Mouse (Mus musculus) limb, embryonic 14.5 days (tissue): ENCODE measurements around the gene Litaf. TPM values are rescaled to one million over a fixed set of nuclear protein-coding genes. Genes with fewer than 3 reads are reported as not detected.
"Not testable (repeated sequence)": the region's sequence is repeated elsewhere in the genome, so short reads cannot be mapped to it uniquely, and the experiment has no call there.

ENCODE experiments used
- ATAC-seq: fragments of 200-750 bp; cut with Nextera tagmentation; 2 replicates; pipeline ENCODE4 v1.8.0; 2017; ENCODE audit warnings: low read depth, moderate number of reproducible peaks, moderate TSS enrichment; ENCODE audit not compliant: low FRiP score
- DNase-seq: peaks from one replicate; pipeline ENCODE4 v3.0.0-alpha.2; 2015; ENCODE audit warnings: low spot score
- H3K27ac ChIP-seq: fragments of 300-500 bp; sonication (generic); replicated peaks from 2 replicates; pipeline ENCODE4 v1.5.1; 2014; ENCODE audit warnings: low read depth, mild to moderate bottlenecking, low read length, moderate library complexity, mixed read lengths
- H3K27me3 ChIP-seq: fragments of 300-500 bp; sonication (generic); 2 replicates; pipeline ENCODE4 v1.6.1; 2014; ENCODE audit warnings: low read length, mixed read lengths; ENCODE audit not compliant: control insufficient read depth, insufficient read depth
- H3K36me3 ChIP-seq: fragments of 300-500 bp; sonication (generic); 2 replicates; pipeline ENCODE4 v1.6.1; 2014; ENCODE audit warnings: mild to moderate bottlenecking, low read length, moderate library complexity, mixed read lengths; ENCODE audit not compliant: control insufficient read depth, insufficient read depth
- H3K4me1 ChIP-seq: fragments of 300-500 bp; sonication (generic); 2 replicates; pipeline ENCODE4 v1.6.1; 2014; ENCODE audit warnings: antibody characterized with exemption, low read length, mixed read lengths; ENCODE audit not compliant: control insufficient read depth, insufficient read depth
- H3K4me2 ChIP-seq: fragments of 300-500 bp; sonication (generic); replicated peaks from 2 replicates; pipeline ENCODE4 v1.6.1; 2014; ENCODE audit warnings: low read depth, mild to moderate bottlenecking, low read length, moderate library complexity; ENCODE audit not compliant: severe bottlenecking
- H3K4me3 ChIP-seq: fragments of 300-500 bp; sonication (generic); replicated peaks from 2 replicates; pipeline ENCODE4 v1.5.1; 2014; ENCODE audit warnings: low read length
- H3K9ac ChIP-seq: fragments of 300-500 bp; sonication (generic); 2 replicates; pipeline ENCODE4 v1.6.1; 2014; ENCODE audit warnings: mild to moderate bottlenecking, low read depth, low read length, moderate library complexity; ENCODE audit not compliant: severe bottlenecking
- H3K9me3 ChIP-seq: fragments of 300-500 bp; sonication (generic); 2 replicates; pipeline ENCODE4 v1.6.1; 2016; ENCODE audit warnings: low read length; ENCODE audit not compliant: control insufficient read depth
- POLR2A ChIP-seq: fragments of 200-500 bp; IDR thresholded peaks from 2 replicates; pipeline ENCODE4 v1.8.0; 2012; ENCODE audit warnings: inconsistent platforms, mild to moderate bottlenecking, moderate library complexity, borderline replicate concordance; ENCODE audit not compliant: insufficient read depth, insufficient read length; ENCODE audit errors: extremely low read depth
- WGBS: fragments of 180-500 bp; shearing (Covaris S2); extraction: QIAGEN DNeasy Blood & Tissue Kit; methylation state at CpG from one replicate; pipeline ENCODE4 v1.1.7; 2014; 5-methylcytosine and 5-hydroxymethylcytosine counted together
- polyA plus RNA-seq, 2 experiments: library from polyadenylated mRNA; depleted of rRNA in 1 of 2; stranded (reverse) in 1 of 2; unstranded in 1 of 2; fragments of >200 nt; fragmentation: Nextera tagmentation in 1 of 2; extraction: Ambion mirVana in 1 of 2; gene quantifications; 2 replicates each; pipeline versions ENCODE4 v1.2.1 to v1.2.3; 2012 to 2014

Litaf gene
- polyA plus RNA-seq, 2 experiments = 79.8 to 103 TPM

- Histone ChIP-seq H3K4me2 (no peak overlapping the region), H3K27ac (no peak overlapping the region), H3K4me3 (no peak overlapping the region), H3K9ac (no peak overlapping the region), H3K27me3 (no peaks in the 10 kb centered on the region), H3K36me3 (peaks cover 43% of the 10 kb centered on the region), H3K4me1 (peaks cover 6% of the 10 kb centered on the region; the same call in 1 of the 2 replicates), H3K9me3 (no peaks in the 10 kb centered on the region)
- WGBS = 88% methylated on average over 6 of the region's 6 CpGs
- DNase-seq (no peak), ATAC-seq (no peak)
- TF ChIP-seq POLR2A = no peak
Measured at GRCm38 (mm10) chr16:10967013-10967412, 98.9 kb downstream of the Litaf start.

- H3K4me3 ChIP-seq = no peak overlapping the region
- DNase-seq (no peak), ATAC-seq (no peak)
- H3K9ac ChIP-seq = no peak overlapping the region
- peaks cover 58% of the 10 kb centered on the region for H3K36me3 ChIP-seq
- TF ChIP-seq POLR2A = no peak
- no peaks in the 10 kb centered on the region for H3K27me3 ChIP-seq
- 91% methylated on average over 2 of the region's 2 CpGs for WGBS
- no peaks in the 10 kb centered on the region for H3K9me3 ChIP-seq
- H3K4me2 ChIP-seq = no peak overlapping the region
- peaks cover 6% of the 10 kb centered on the region; the same call in 1 of the 2 replicates for H3K4me1 ChIP-seq
- H3K27ac ChIP-seq = no peak overlapping the region
Measured at GRCm38 (mm10) chr16:10965034-10965433, 100.9 kb downstream of the Litaf start.

- TF ChIP-seq POLR2A = no peak
- no peak overlapping the region for H3K9ac ChIP-seq
- peaks cover 5% of the 10 kb centered on the region; the same call in 1 of the 2 replicates for H3K4me1 ChIP-seq
- H3K4me3 ChIP-seq = no peak overlapping the region
- ATAC-seq = no peak
- peaks cover 68% of the 10 kb centered on the region for H3K36me3 ChIP-seq
- no peaks in the 10 kb centered on the region for H3K27me3 ChIP-seq
- H3K4me2 ChIP-seq = no peak overlapping the region
- H3K9me3 ChIP-seq = no peaks in the 10 kb centered on the region
- WGBS = 92% methylated on average over 10 of the region's 10 CpGs
- H3K27ac ChIP-seq = no peak overlapping the region
- no peak for DNase-seq
Measured at GRCm38 (mm10) chr16:10960916-10961315, 105.0 kb downstream of the Litaf start.

- no peaks in the 10 kb centered on the region for H3K9me3 ChIP-seq
- peak overlapping the region; percentile 48; the same call in 1 of the 2 replicates for H3K27ac ChIP-seq
- peaks cover 5% of the 10 kb centered on the region; the same call in 1 of the 2 replicates for H3K4me1 ChIP-seq
- H3K9ac ChIP-seq = no peak overlapping the region
- H3K36me3 ChIP-seq = peaks cover 52% of the 10 kb centered on the region
- no peak for ATAC-seq
- H3K27me3 ChIP-seq = no peaks in the 10 kb centered on the region
- H3K4me3 ChIP-seq = no peak overlapping the region
- TF ChIP-seq POLR2A = no peak
- 44% methylated on average over 7 of the region's 7 CpGs for WGBS
- no peak overlapping the region for H3K4me2 ChIP-seq
- no peak for DNase-seq
Measured at GRCm38 (mm10) chr16:10958763-10959440, 107.1 kb downstream of the Litaf start.

GRCm38 (mm10) chr16:10958307-10958706, 107.7 kb downstream of the Litaf start:
- ATAC-seq, H3K9me3 ChIP-seq, H3K27me3 ChIP-seq, DNase-seq, H3K4me3 ChIP-seq, H3K4me1 ChIP-seq, H3K4me2 ChIP-seq, H3K9ac ChIP-seq: not testable (repeated sequence)
- H3K36me3 ChIP-seq = peaks cover 46% of the 10 kb centered on the region
- 95% methylated on average over 12 of the region's 12 CpGs for WGBS
- H3K27ac ChIP-seq = peak overlapping the region; percentile 48; the same call in 1 of the 2 replicates

- no peak for DNase-seq
Measured at GRCm38 (mm10) chr16:10957794-10958193, 108.2 kb downstream of the Litaf start.

More at GRCm38 (mm10) chr16:10957794-10958193, 108.2 kb downstream of the Litaf start:
- Histone ChIP-seq H3K4me2 (no peak overlapping the region), H3K27me3 (no peaks in the 10 kb centered on the region), H3K4me3 (no peak overlapping the region), H3K9me3 (no peaks in the 10 kb centered on the region), H3K36me3 (peaks cover 41% of the 10 kb centered on the region), H3K9ac (no peak overlapping the region), H3K27ac (no peak overlapping the region), H3K4me1 (peaks cover 5% of the 10 kb centered on the region; the same call in 1 of the 2 replicates)
- 76% methylated on average over 3 of the region's 3 CpGs for WGBS
- no peak for TF ChIP-seq POLR2A
- no peak for ATAC-seq
